Mouse (Mus musculus) lung, postnatal 36 days (tissue): Measurements from ENCODE around the gene Prl8a2.

ENCODE experiments used
- DNase-seq: peaks from one replicate; pipeline ENCODE4 v3.0.0; 2022; ENCODE audit warnings: mixed read lengths

Prl8a2 gene

DNA sequence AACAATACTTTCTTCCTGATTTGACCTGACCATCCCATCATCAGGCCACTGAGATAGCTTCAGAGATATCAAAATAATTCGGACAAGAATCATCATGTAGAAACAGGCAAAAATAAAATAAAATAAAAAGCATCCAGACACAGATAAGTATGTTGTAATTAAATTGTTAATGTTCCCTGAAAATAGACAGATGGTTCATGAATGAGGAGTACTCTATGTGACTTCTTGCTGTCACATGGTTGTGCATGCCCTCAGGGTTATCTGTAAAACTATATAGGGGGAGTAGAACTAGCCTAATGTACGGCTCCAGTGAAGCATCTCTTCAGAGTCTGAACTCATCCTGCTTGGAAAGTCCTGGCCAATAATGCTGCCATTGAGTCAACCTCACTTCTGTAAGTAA is at the start of gene Prl8a2:
Gene Prl8a2 (plus strand): TSS at position 301 of the 400 bp plus-strand sequence.
- DNase-seq: no peak

DNA sequence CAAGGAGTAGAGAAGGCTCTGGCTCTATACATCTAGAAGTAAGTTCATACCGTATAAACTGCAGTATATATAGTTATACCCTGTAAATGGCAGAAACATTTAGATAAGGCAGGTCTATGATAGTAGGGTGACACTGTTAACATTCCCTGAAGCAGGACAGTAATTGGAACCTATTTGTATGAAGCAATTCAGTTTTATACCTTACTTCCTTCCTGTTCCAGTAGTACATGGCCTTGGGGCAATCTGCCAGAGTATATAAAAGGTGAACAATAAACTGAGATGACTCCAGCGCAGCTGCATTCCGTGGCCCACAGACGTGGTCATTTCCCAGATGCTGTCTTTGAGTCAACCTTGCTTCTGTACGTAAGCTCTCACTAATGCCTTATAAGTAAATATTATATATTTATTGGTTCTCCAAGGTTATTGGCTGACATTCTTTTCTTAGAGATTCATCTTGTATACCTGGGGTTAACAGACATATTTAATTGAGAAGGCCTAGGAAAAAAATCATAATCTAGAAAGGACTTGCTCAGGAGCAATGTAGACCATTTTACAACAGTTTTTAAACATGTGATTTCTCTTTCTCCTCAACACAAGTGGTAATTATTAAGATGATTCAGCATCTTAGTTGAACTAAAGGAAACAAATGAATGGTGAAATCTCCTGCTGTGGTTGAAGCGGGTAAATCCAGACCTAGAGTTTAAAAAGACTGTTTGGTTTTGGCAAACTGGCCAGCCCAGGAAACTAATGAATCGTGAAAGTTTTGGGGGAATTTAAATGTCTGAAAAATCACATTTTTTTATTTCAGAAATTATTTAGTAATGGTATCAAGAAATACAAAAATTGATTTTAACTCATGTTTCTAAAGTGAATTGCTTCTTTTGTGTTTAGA is 32.9 kb upstream of the Prl8a2 start, which contains the start of gene Prl6a1:
Gene Prl6a1 (plus strand): TSS at position 294 of the 892 bp plus-strand sequence.
- DNase-seq: no peak

DNA sequence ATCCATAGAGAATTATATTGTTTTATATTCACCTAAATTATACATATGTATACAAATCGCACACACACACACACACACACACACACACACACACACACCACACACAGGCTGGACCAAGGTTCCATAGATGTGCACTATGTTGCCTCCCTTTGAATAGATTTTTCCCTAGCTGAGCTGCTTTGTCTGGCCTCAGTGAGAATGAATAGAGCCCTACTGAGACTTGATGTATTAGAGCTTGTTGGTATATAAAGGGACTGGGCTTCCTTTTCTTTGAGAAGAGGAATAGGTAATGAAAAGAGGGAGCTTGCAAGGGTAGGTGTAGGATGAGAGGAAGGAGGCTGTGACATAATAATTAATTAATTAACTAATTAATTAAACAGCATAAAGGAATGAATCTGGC is 10.5 kb upstream of the Prl8a2 start:
- DNase-seq: no peak

DNA sequence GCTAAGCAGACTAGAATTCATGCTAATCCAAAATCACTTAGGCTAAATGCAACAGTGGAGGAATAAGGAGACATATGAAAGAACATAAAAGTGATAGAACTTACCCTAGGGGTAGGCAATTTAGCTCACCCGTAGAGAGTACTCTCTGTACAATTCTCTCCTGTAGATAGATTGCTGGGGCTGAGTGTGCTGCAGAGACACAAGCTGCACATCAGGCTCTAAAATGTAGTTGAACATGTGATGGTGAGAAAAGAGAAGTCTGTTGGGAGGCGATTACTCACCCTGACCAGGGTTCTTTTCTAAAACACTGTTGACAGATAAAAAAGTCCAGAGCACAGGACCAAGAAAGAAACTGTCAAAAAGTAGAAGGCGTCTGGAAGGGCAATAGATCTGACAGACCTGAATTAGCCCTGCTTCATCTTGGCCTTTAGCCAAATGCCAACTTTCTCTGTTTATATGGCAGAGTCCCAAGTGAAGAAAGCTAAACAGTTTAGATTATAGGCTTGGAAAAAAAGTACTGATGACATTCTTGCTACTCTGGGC is 2.7 kb upstream of the Prl8a2 start:
- DNase-seq: no peak

DNA sequence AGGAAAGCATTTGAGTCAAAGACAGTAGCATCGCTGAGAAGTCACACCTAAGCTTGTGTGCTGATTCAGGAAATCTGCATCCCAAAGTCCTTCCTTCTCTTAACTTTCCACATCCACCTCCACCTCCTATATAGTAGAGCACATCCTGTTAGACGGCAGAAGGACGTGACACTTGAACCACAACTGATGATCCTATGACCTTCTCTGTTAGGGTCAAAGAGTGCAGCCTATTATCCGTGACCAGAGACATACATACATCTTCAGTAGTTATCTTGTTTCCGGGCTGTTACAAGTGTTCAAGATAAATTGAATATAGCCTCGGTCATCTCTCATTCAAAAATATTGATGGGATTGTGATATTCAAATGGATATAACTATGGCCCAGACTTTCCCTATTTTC is 45.3 kb downstream of the Prl8a2 start, which contains the start of gene Prl2b1:
Gene Prl2b1 (minus strand): TSS at position 101 of the 400 bp plus-strand sequence.
- DNase-seq: no peak

DNA sequence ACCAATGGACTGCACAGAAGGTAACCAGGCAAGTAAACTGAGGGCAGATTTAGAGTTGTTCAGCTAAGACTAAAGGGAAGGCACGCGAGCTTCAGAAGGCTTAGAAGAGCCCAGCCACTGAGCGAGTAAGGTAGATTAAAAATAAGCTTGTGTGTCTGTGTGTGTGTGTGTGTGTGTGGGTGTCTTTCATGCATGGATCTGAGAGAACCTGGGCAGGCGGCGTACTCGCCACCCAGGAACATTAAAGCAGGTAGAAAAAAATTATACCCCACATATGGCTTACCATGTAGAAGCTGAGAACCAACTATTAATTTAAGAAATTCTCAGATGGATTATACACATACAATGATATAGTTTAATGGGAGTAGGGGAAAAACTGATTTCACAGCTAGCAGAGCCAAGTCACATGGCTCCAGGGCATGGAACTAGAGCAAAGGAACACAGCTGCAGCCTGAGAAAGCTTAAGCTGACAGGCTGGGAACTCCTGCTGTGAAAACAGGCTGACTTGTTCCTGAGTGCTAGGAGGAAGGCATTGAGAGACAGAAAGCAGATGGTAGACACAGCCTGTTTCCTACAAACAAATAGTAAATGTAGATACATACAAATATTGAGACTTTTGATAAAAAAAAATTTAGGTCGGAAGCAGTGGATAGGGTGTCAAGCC is 53.7 kb downstream of the Prl8a2 start:
- no peak for DNase-seq
